Mouse (Mus musculus) left cerebral cortex, postnatal 25 days (tissue): Measurements from ENCODE around the gene Rexo2. TPM values are rescaled to one million over a fixed set of nuclear protein-coding genes. Genes with fewer than 3 reads are reported as not detected.

ENCODE experiments used
- DNase-seq, 2 experiments: peaks; one replicate each; pipeline ENCODE4 v3.0.0; 2022; ENCODE audit warnings: low spot score in 2 of 2, mixed read lengths in 1 of 2
- intact Hi-C: fragments of 180-260 bp; cut with DNase I; formaldehyde crosslinking; loops from one replicate; pipeline ENCODE4 v1.15.1; 2025
- microRNA-seq, 2 experiments: library from miRNA; unstranded; fragments of <30 nt; microRNA quantifications; one replicate each; pipeline ENCODE4 v1.2.0; 2022
- total RNA-seq, 2 experiments: library from RNA; stranded (reverse); gene quantifications; 2 replicates each; pipeline ENCODE4 v1.2.3; 2021

The Rexo2 gene
- total RNA-seq, 2 experiments from 2014 or later, result 105 TPM

DNA sequence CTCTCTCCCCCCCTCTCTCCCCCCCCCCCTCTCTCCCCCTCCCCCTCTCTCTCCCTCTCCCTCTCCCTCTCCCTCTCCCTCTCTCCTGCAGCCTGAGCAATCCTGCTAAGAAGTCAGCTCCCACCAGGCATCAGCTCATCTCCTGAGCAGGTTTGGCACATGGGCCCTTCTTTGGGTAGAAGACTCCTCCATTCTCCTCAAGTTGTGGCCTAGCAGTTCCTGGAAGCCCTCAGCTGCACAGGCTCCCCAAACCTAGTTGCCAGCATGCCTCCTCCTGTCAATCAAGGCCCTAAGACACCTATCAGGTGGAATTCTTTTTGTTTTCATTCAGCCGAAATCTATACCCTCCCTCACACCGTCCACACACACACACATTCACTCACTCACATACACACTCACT, 58.9 kb downstream of the Rexo2 start:
- no peak for DNase-seq
- intact Hi-C loops, result no loop called here

DNA sequence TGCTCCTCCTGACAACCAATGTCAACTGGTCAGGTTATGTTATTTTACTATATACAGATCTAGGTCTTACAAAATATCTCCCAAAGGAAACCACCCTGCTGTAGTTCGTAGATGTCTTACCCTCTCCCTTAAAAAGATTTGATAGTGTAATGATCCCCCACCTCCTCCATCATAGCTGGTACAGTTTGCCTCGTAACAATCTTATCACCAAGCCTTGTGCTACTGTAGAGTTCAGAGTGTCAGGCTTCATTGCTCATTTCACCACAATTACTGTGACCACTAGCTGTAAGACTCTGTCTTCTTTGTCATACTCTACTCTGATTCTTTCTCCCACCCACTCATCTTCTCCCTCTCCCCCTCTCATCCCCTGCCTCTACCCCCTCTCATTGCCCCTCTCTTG, 59.4 kb downstream of the Rexo2 start:
- no peak for DNase-seq
- intact Hi-C loops, result no loop called here

DNA sequence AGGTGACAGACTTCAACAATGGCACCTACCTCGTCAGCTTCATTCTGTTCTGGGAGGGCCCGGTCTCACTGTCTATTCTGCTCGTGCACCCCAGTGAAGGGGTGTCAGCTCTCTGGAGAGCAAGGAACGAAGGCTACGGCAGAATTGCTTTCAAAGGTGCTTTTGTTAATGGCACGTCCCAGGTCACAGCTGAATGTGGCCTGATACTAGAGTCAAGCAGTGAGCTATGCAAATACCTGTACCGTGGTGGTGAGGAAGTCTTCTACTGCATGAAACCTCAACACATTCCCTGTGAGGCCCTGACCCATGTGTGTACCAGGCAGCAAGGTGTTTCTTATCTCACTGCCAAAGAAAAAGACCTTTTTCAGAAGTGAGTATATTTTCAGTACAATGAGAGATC, 60.0 kb downstream of the Rexo2 start:
- intact Hi-C loops, result no loop called here

DNA sequence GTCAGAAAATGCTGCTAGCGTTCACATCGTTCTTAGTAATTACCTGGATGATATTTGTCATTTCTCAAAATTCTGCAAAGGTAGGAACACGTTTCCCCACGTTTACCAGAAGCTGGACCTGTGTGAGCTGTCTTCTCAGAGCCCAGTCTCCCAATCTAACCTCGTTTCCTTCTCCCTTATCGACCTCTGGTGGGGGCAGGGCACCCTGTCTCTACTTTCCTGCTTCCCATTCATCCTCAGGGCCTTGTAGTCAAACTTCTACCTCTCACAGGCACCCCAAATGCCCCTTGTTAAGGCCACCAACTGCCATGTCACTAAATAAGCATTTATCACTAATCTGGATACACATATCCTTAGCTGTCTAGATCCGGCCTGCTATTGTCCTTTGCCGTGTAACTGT, 61.6 kb downstream of the Rexo2 start:
- intact Hi-C loops, result no loop called here
- DNase-seq, result no peak

More for the DNA sequence above, 60.0 kb downstream of the Rexo2 start:
- DNase-seq, result no peak

Small RNA genes within 50 kb of the gene (microRNA-seq; reads per million reads assigned to microRNA genes)
- 0 reads per million in 2 experiments for gene Gm23653

Other genes starting within 250 kb of the Rexo2 start
- gene Nxpe2, start 127.2 kb downstream of the Rexo2 start, total RNA-seq, result under 1 TPM; 0.18 to 0.57 TPM
- 10 to 100 TPM; 34.3 to 35.5 TPM for gene Rbm7, start 14.7 kb upstream of the Rexo2 start, total RNA-seq
- 10 to 100 TPM; 11.2 to 12.0 TPM for gene Gm5617, start 14.8 kb upstream of the Rexo2 start, total RNA-seq
- gene Nnmt, start 124.5 kb upstream of the Rexo2 start, total RNA-seq, result 1 to 10 TPM; 1.1 to 1.2 TPM